Mouse (Mus musculus) bone marrow macrophage, adult 2 months (primary cell): ENCODE measurements at regions not wholly inside any gene's neighbourhood (a gene's known extent, or its start where the extent isn't known, plus 50 kb on each side); places are given as distances from the start of the nearest gene placed in this dataset.

Experiments used
- H3K27ac ChIP-seq: 2 replicates; pipeline ENCODE4 v1.5.1; 2012; ENCODE audit warnings: low read depth, low read length; ENCODE audit not compliant: insufficient read depth
- H3K4me1 ChIP-seq: 2 replicates; pipeline ENCODE4 v1.6.1; 2012; ENCODE audit warnings: low read length; ENCODE audit not compliant: control insufficient read depth, insufficient read depth
- H3K4me3 ChIP-seq: 2 replicates; pipeline ENCODE4 v1.5.1; 2012; ENCODE audit warnings: mild to moderate bottlenecking, low read length, moderate library complexity; ENCODE audit not compliant: insufficient read depth
- CTCF ChIP-seq: IDR thresholded peaks from 2 replicates; pipeline ENCODE4 v1.5.1; 2012; ENCODE audit warnings: low read depth, mild to moderate bottlenecking, low read length, moderate library complexity
- POLR2A ChIP-seq: IDR thresholded peaks from 2 replicates; pipeline ENCODE4 v1.6.1; 2012; ENCODE audit warnings: mild to moderate bottlenecking, low read depth, low read length, borderline replicate concordance

GRCm38 (mm10) chr15:63624814-63625213 is 220.2 kb downstream of the Gsdmc2 start:
- Histone ChIP-seq H3K4me3 (no peak overlapping the region), H3K27ac (peak overlapping the region; percentile 16; the same call in 1 of the 2 replicates), H3K4me1 (peaks cover 13% of the 10 kb centered on the region)
- no peak for TF ChIP-seq CTCF

GRCm38 (mm10) chr15:63624249-63624648 is 220.7 kb downstream of the Gsdmc2 start:
- TF ChIP-seq POLR2A (no peak), CTCF (no peak)
- peaks cover 13% of the 10 kb centered on the region for H3K4me1 ChIP-seq
- H3K4me3 ChIP-seq, result no peak overlapping the region
- H3K27ac ChIP-seq, result 0 out of 2 replicates have a peak overlapping the region, but pooled peaks have one; percentile 12

GRCm38 (mm10) chr15:63616506-63617208 is 228.3 kb downstream of the Gsdmc2 start:
- H3K4me3 ChIP-seq, result no peak overlapping the region
- H3K27ac ChIP-seq, result peak overlapping the region; percentile 90
- TF ChIP-seq CTCF (no peak), POLR2A (no peak)
- peaks cover 47% of the 10 kb centered on the region for H3K4me1 ChIP-seq

GRCm38 (mm10) chr15:63614191-63614590 is 230.8 kb downstream of the Gsdmc2 start:
- Histone ChIP-seq H3K27ac (peak overlapping the region; percentile 86), H3K4me3 (no peak overlapping the region)

GRCm38 (mm10) chr15:63613120-63613519 is 231.9 kb downstream of the Gsdmc2 start:
- Histone ChIP-seq H3K4me3 (no peak overlapping the region), H3K27ac (peak overlapping the region; percentile 86), H3K4me1 (peaks cover 54% of the 10 kb centered on the region)
- TF ChIP-seq POLR2A (no peak), CTCF (no peak)

More at GRCm38 (mm10) chr15:63614191-63614590, 230.8 kb downstream of the Gsdmc2 start:
- H3K4me1 ChIP-seq, result peaks cover 54% of the 10 kb centered on the region
- TF ChIP-seq CTCF, result no peak
- no peak for TF ChIP-seq POLR2A

- TF ChIP-seq POLR2A (no peak), CTCF (no peak)
- Histone ChIP-seq H3K4me3 (no peak overlapping the region), H3K4me1 (peaks cover 44% of the 10 kb centered on the region), H3K27ac (no peak overlapping the region)
These were observed 233.8 kb downstream of the Gsdmc2 start for GRCm38 (mm10) chr15:63611161-63611560.

GRCm38 (mm10) chr15:63603100-63603714 is 241.8 kb downstream of the Gsdmc2 start:
- peaks cover 10% of the 10 kb centered on the region for H3K4me1 ChIP-seq
- no peak overlapping the region for H3K27ac ChIP-seq
- H3K4me3 ChIP-seq, result no peak overlapping the region
- no peak for TF ChIP-seq POLR2A
- TF ChIP-seq CTCF, result no peak

GRCm38 (mm10) chr15:63601543-63601942 is 243.4 kb downstream of the Gsdmc2 start:
- TF ChIP-seq CTCF (peak; percentile 55), POLR2A (no peak)
- no peak overlapping the region for H3K4me3 ChIP-seq
- H3K4me1 ChIP-seq, result peaks cover 10% of the 10 kb centered on the region
- no peak overlapping the region for H3K27ac ChIP-seq

GRCm38 (mm10) chr15:63592758-63593463 is 252.1 kb downstream of the Gsdmc2 start:
- no peak overlapping the region for H3K27ac ChIP-seq
- peaks cover 6% of the 10 kb centered on the region for H3K4me1 ChIP-seq
- no peak for TF ChIP-seq CTCF
- TF ChIP-seq POLR2A, result no peak
- H3K4me3 ChIP-seq, result no peak overlapping the region

- TF ChIP-seq CTCF, result no peak
- TF ChIP-seq POLR2A, result no peak
- no peak overlapping the region for H3K27ac ChIP-seq
- no peak overlapping the region for H3K4me3 ChIP-seq
- H3K4me1 ChIP-seq, result no peaks in the 10 kb centered on the region; the same call in 1 of the 2 replicates
These were observed 285.7 kb downstream of the Gsdmc2 start for GRCm38 (mm10) chr15:63559293-63559692.
